Mouse (Mus musculus) G1E (cell line): ENCODE measurements around the gene Gm5795. TPM values are rescaled to one million over a fixed set of nuclear protein-coding genes. Genes with fewer than 3 reads are reported as not detected.
"Not testable (repeated sequence)": the region's sequence is repeated elsewhere in the genome, so short reads cannot be mapped to it uniquely, and the experiment has no call there.

Experiments used
- ATAC-seq: 2 replicates; pipeline ENCODE4 v1.8.0; 2016; ENCODE audit warnings: mild to moderate bottlenecking; ENCODE audit not compliant: insufficient number of reproducible peaks, poor library complexity, low FRiP score, severe bottlenecking; ENCODE audit errors: extremely low read depth
- DNase-seq: peaks from one replicate; pipeline ENCODE4 v3.0.0; 2012; ENCODE audit warnings: low spot score
- H3K27me3 ChIP-seq: 2 replicates; pipeline ENCODE4 v1.6.1; 2012; ENCODE audit warnings: mild to moderate bottlenecking, low read length, inconsistent platforms; ENCODE audit not compliant: insufficient read depth
- H3K36me3 ChIP-seq: replicated peaks from 2 replicates; pipeline ENCODE3; 2012; ENCODE audit warnings: mild to moderate bottlenecking, inconsistent platforms
- H3K4me1 ChIP-seq: 2 replicates; pipeline ENCODE4 v1.6.1; 2012; ENCODE audit warnings: low read depth, low read length, inconsistent platforms, mixed read lengths; ENCODE audit not compliant: insufficient read depth
- H3K4me3 ChIP-seq: 2 replicates; pipeline ENCODE4 v1.5.1; 2012; ENCODE audit warnings: low read depth, mild to moderate bottlenecking, inconsistent platforms, low read length, moderate library complexity, mixed read lengths
- H3K9me3 ChIP-seq: replicated peaks from 2 replicates; pipeline ENCODE4 v1.6.1; 2012; ENCODE audit warnings: inconsistent platforms
- polyA plus RNA-seq: library from polyadenylated mRNA; stranded (reverse); fragments of >175 nt; gene quantifications from 2 replicates; pipeline ENCODE4 v1.2.3, GENCODE M21; 2012
- total RNA-seq, 2 experiments: library from RNA; stranded (forward) in 1 of 2; stranded (reverse) in 1 of 2; fragments of 200-1000 nt in 1 of 2; fragments of >200 nt in 1 of 2; fragmentation: Nextera tagmentation in 1 of 2; gene quantifications; 2 replicates each; pipeline ENCODE4 v1.2.3; 2014 to 2017

Gm5795 gene
- total RNA-seq (2014; fragmentation: Nextera tagmentation) (not detected in 2 replicates), total RNA-seq (2017) (0.52 and 0.71 TPM in 2 replicates), polyA plus RNA-seq (not detected in 2 replicates)

DNA sequence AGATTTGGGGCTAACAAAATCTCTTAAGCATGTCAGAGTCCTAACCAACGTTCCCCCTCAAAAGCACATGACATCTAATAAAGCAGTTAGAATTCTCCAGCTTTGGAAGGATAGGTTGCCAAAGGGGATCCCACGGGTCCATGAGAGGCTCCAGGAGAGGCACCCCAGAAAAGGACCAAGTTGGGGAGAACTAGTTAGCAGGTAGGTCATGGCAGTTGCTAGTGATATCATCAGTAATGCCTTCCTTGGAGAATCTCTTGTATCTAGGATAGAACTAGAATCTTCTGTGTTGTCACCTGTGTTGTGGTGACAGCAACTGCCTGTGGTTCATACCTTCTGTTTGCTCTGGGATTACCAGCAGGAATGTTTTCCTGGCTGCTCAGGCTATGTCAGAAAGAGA lies at the start of gene Gm5795:
Gene Gm5795, plus strand, starts transcription at position 301 of the 400 bp plus-strand sequence.
- H3K4me1 ChIP-seq, H3K4me3 ChIP-seq, H3K27me3 ChIP-seq, DNase-seq, H3K9me3 ChIP-seq, H3K36me3 ChIP-seq, ATAC-seq: not testable (repeated sequence)

DNA sequence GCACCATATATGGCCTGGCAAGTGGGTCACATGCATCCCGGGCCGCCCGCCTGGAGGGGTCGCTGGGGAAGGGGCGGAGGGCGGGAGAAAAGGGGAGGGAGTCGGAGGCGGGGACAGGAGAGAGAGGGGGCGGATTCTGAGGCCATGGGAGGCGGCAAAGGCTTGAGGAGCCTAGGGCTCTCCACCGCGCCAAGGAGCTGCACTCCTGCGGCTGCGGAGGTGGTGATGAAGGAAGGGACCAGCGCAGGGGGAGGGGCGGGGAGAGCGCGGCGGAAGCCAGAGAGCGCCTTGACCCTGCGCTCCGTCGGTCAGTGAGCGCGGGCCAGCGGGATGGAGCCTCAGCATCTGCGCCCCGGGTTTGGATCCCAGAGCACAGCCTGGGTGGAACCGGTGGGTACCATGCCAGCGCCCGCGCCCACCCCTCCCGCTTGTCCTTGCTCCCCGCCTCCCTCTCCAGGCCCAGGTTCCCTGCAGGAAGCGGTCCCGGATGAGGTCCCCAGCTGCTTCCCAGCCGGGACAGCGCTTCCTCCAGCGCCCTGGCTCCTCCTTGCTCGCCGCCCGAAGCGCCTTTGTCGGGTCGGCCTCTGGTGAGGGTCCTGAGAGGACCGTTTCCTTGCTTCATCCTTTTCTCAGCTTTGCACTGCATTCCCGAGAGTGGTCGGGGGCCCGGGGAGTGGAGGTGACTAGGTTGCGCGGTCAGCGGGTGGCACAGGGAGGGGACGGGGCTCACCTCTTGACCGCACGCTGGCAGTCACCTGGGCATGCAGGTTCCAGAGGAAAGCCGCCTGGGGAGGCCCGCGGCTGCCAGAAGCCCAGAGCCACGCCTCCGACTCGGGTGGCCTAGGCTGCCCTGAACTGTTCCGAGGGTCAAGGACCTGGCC lies 20.5 kb downstream of the Gm5795 start, which contains the start of gene D830030K20Rik:
Gene D830030K20Rik, plus strand, starts transcription at position 217 of the 881 bp plus-strand sequence.
- not testable (repeated sequence) for H3K9me3 ChIP-seq, DNase-seq, H3K4me3 ChIP-seq, H3K4me1 ChIP-seq, ATAC-seq, H3K36me3 ChIP-seq, H3K27me3 ChIP-seq

DNA sequence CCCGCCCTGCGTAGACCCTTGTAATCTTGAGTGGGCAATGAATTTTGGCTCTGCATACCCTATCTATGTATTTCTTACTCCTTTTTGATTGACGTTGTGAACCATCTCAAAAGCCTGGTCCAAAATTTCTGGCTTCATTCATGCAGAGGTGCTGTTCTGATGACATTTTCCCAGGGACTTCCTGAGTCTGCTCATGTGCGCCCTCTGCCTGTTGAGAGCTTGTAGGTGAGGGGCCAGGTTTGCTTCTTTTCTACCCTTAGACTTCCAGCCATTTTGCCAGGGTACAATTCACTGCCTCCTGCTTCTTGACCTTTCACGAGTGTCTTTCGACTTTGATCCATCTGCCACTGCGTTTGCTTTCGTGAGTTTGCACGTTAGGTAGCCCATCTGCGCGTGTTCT lies 21.3 kb downstream of the Gm5795 start:
- not testable (repeated sequence) for H3K36me3 ChIP-seq, H3K4me1 ChIP-seq, H3K4me3 ChIP-seq, ATAC-seq, DNase-seq, H3K27me3 ChIP-seq, H3K9me3 ChIP-seq

Other genes with a start within 250 kb of the Gm5795 start
- gene Gm2888, start 158.3 kb upstream of the Gm5795 start, total RNA-seq (2014; fragmentation: Nextera tagmentation), result not detected in 2 replicates
- 0.12 and 0.44 TPM in 2 replicates for gene Gm2888, start 158.3 kb upstream of the Gm5795 start, total RNA-seq (2017)
- gene Gm2888, start 158.3 kb upstream of the Gm5795 start, polyA plus RNA-seq, result not detected in 2 replicates
- not detected in 2 replicates for gene Gm2897, start 139.0 kb upstream of the Gm5795 start, total RNA-seq (2014; fragmentation: Nextera tagmentation)
- 0.46 TPM in 1 of 2 replicates, not detected in the other for gene Gm2897, start 139.0 kb upstream of the Gm5795 start, total RNA-seq (2017)
- not detected in 2 replicates for gene Gm2897, start 139.0 kb upstream of the Gm5795 start, polyA plus RNA-seq
- not detected in 2 replicates for gene Gm10340, start 54.3 kb upstream of the Gm5795 start, total RNA-seq (2014; fragmentation: Nextera tagmentation)
- gene Gm10340, start 54.3 kb upstream of the Gm5795 start, total RNA-seq (2017), result 0.52 TPM in 1 of 2 replicates, not detected in the other
- gene Gm10340, start 54.3 kb upstream of the Gm5795 start, polyA plus RNA-seq, result not detected in 2 replicates
- gene D830030K20Rik, start 20.2 kb downstream of the Gm5795 start, total RNA-seq (2014; fragmentation: Nextera tagmentation), result not detected in 2 replicates
- 0.64 and 0.82 TPM in 2 replicates for gene D830030K20Rik, start 20.2 kb downstream of the Gm5795 start, total RNA-seq (2017)
- gene D830030K20Rik, start 20.2 kb downstream of the Gm5795 start, polyA plus RNA-seq, result not detected in 2 replicates
- gene Gm2956, start 144.4 kb downstream of the Gm5795 start, total RNA-seq (2014; fragmentation: Nextera tagmentation), result not detected in 2 replicates
- not detected in 2 replicates for gene Gm2956, start 144.4 kb downstream of the Gm5795 start, total RNA-seq (2017)
- not detected in 2 replicates for gene Gm2956, start 144.4 kb downstream of the Gm5795 start, polyA plus RNA-seq
- gene Gm10413, start 206.8 kb downstream of the Gm5795 start, total RNA-seq (2014; fragmentation: Nextera tagmentation), result not detected in 2 replicates
- gene Gm10413, start 206.8 kb downstream of the Gm5795 start, total RNA-seq (2017), result not detected in 2 replicates
- gene Gm10413, start 206.8 kb downstream of the Gm5795 start, polyA plus RNA-seq, result not detected in 2 replicates
- gene Gm10409, start 224.4 kb downstream of the Gm5795 start, total RNA-seq (2014; fragmentation: Nextera tagmentation), result not detected in 2 replicates
- gene Gm10409, start 224.4 kb downstream of the Gm5795 start, total RNA-seq (2017), result not detected in 2 replicates
- not detected in 2 replicates for gene Gm10409, start 224.4 kb downstream of the Gm5795 start, polyA plus RNA-seq
- gene Gm3005, start 239.8 kb downstream of the Gm5795 start, total RNA-seq (2014; fragmentation: Nextera tagmentation), result not detected in 2 replicates
- gene Gm3005, start 239.8 kb downstream of the Gm5795 start, total RNA-seq (2017), result not detected in 2 replicates
- gene Gm3005, start 239.8 kb downstream of the Gm5795 start, polyA plus RNA-seq, result not detected in 2 replicates